Mouse (Mus musculus): Measurements from ENCODE around the gene Samd7.

GRCm38 (mm10) chr3:30724105-30724824 is 21.8 kb upstream of the Samd7 start:
- TF ChIP-seq CTCF (IDR thresholded peaks at IDR 0.05; ENCODE audit: extremely low read depth, insufficient read depth, insufficient read length, insufficient replicate concordance) (no peak), POLR2A (IDR thresholded peaks at IDR 0.05; ENCODE audit: low read depth, low read length) (no peak)
